Mouse (Mus musculus) stomach, embryonic 14.5 days (tissue): ENCODE data around the gene Itprip. TPM values are rescaled to one million over a fixed set of nuclear protein-coding genes. Genes with fewer than 3 reads are reported as not detected.
A peak's percentile ranks its signal among the peaks of the same experiment; 100 is the strongest.

Experiments
- ATAC-seq: fragments of 200-750 bp; cut with Nextera tagmentation; 2 replicates; pipeline ENCODE4 v1.8.0; 2017; ENCODE audit warnings: low read depth, moderate TSS enrichment; ENCODE audit not compliant: insufficient number of reproducible peaks, insufficient read depth, low FRiP score
- H3K27ac ChIP-seq: fragments of 300-500 bp; sonication (generic); 2 replicates; pipeline ENCODE4 v1.5.1; 2014; ENCODE audit warnings: mild to moderate bottlenecking, low read length, moderate library complexity, mixed read lengths
- H3K27me3 ChIP-seq: fragments of 300-500 bp; sonication (generic); 2 replicates; pipeline ENCODE4 v1.6.1; 2014; ENCODE audit warnings: low read length, control low read depth, mixed read lengths; ENCODE audit not compliant: control insufficient read depth, insufficient read depth
- H3K36me3 ChIP-seq: fragments of 300-500 bp; sonication (generic); 2 replicates; pipeline ENCODE4 v1.6.1; 2014; ENCODE audit warnings: mild to moderate bottlenecking, control low read depth, low read length, moderate library complexity, mixed read lengths; ENCODE audit not compliant: control insufficient read depth, insufficient read depth
- H3K4me1 ChIP-seq: fragments of 300-500 bp; sonication (generic); 2 replicates; pipeline ENCODE4 v1.6.1; 2014; ENCODE audit warnings: low read length, control low read depth, mixed read lengths; ENCODE audit not compliant: control insufficient read depth, insufficient read depth
- H3K4me2 ChIP-seq: fragments of 300-500 bp; sonication (generic); replicated peaks from 2 replicates; pipeline ENCODE4 v1.6.1; 2014; ENCODE audit warnings: low read depth, low read length, control low read depth
- H3K4me3 ChIP-seq: fragments of 300-500 bp; sonication (generic); 2 replicates; pipeline ENCODE4 v1.5.1; 2014; ENCODE audit warnings: low read depth, low read length, control low read depth
- H3K9ac ChIP-seq: fragments of 300-500 bp; sonication (generic); replicated peaks from 2 replicates; pipeline ENCODE4 v1.6.1; 2014; ENCODE audit warnings: low read depth, mild to moderate bottlenecking, control low read depth, low read length, moderate library complexity, mixed read lengths
- H3K9me3 ChIP-seq: fragments of 300-500 bp; sonication (generic); 2 replicates; pipeline ENCODE4 v1.6.1; 2016; ENCODE audit warnings: low read depth, low read length, control low read depth; ENCODE audit not compliant: control insufficient read depth
- WGBS: fragments of 180-500 bp; shearing (Covaris S2); extraction: QIAGEN DNeasy Blood & Tissue Kit; methylation state at CpG from one replicate; pipeline ENCODE4 v1.1.7; 2014; 5-methylcytosine and 5-hydroxymethylcytosine counted together
- polyA plus RNA-seq: library from polyadenylated mRNA; unstranded; fragments of >200 nt; fragmentation: Nextera tagmentation; extraction: Ambion mirVana; gene quantifications from 2 replicates; pipeline ENCODE4 v1.2.1, GENCODE M21; 2014

Itprip gene
- polyA plus RNA-seq, result 9.3 and 11.0 TPM in 2 replicates

DNA sequence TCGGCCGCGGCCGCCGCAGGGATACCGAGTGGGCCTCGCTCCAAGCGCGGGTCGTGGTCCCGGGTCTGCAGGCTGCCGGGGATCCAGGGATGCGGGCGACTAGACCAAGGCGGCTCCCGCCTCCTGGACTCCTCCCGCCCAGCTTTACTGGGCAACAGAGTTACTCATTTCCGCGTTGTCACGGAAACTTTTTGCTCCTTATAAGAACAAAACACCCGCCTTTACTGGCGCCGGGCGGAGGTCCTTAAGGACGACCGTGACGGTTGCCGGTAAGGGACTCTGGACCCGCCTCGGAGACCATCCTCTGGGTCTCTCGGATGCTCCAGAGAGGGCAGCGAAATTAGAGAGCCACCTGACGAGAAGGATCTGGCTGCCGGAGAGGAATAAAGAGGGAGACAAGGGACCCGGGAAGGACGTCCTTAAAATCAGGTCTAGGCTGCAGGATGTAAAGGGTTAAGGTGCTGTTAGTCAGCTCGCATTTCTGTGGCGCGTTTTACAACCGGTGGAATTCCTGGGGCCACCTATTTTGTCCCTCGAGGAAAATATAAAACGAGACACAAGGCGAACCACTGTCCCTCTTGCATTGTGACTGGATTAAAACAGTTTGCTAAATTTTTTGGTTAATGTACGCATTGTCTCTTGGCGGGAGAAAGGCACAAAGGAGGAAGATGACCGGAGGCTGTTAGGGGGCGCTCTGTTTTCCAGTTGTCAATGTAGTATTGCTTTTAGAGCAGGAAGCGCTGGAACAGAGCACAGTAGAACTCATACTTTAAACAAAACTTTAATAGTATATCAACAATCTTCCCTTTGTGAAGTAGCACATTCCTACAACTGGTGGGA lies at the start of gene Itprip, which contains the start of gene Cfap43:
Gene Itprip, minus strand, starts transcription at position 174 of the 840 bp plus-strand sequence.
Gene Cfap43, minus strand, starts transcription at position 162 of the 840 bp plus-strand sequence.
- H3K4me1 ChIP-seq, result peaks cover 18% of the 10 kb centered on the region
- no peaks in the 10 kb centered on the region for H3K36me3 ChIP-seq
- H3K9ac ChIP-seq, result peak within 1 kb of the TSS; percentile 77
- ATAC-seq, result peak; percentile 76
- 0% methylated on average over 48 of the region's 48 CpGs for WGBS
- H3K27ac ChIP-seq, result peak within 1 kb of the TSS; percentile 94
- no peaks in the 10 kb centered on the region for H3K27me3 ChIP-seq
- no peaks in the 10 kb centered on the region for H3K9me3 ChIP-seq
- H3K4me3 ChIP-seq, result peak within 1 kb of the TSS; percentile 88
- H3K4me2 ChIP-seq, result peak within 1 kb of the TSS; percentile 81

DNA sequence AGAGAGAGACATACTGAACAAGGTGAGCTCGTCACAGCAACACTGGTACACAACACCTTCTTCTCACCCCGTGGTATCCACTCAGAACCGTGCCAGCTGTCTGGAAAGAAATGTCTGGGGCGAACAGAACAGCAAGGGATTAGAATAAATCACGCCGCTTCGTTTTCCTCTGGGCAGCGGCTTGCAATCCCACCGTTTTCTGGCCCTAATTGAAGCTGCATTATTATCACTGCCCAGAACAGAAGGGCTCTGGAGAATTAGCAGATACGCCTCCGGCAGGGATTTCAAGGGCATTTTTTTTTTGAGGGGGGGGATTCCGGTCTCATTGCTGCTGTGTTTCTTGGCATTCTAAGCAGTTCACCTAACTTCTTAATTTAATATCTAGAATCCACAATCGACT lies 39.1 kb upstream of the Itprip start:
- 71% methylated on average over 13 of the region's 13 CpGs for WGBS
- no peak for ATAC-seq
- no peaks in the 10 kb centered on the region for H3K36me3 ChIP-seq
- no peak overlapping the region for H3K4me2 ChIP-seq
- H3K27ac ChIP-seq, result no peak overlapping the region
- no peaks in the 10 kb centered on the region for H3K27me3 ChIP-seq
- no peak overlapping the region for H3K9ac ChIP-seq
- no peaks in the 10 kb centered on the region for H3K9me3 ChIP-seq
- H3K4me3 ChIP-seq, result no peak overlapping the region
- H3K4me1 ChIP-seq, result no peaks in the 10 kb centered on the region

DNA sequence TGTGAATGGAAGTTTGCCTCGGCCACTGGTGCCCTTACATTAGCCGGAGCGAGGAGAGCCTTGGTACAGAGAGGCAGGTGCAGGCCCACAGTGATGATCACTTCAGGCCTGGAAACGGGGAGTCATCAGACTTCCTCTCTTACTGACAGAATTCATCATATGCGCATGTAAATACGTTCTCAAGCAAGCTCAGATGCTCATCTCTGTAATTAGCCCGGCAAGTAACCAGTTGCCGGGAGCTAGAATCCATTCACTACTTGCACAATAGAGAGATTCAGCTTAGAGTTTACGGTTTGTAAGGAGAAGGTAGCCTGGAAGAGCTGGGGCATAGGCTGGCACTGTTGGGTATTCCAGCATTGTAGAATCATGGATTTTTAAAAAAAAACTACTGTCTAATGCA lies 34.1 kb upstream of the Itprip start:
- no peak overlapping the region for H3K4me2 ChIP-seq
- WGBS, result 85% methylated on average over 9 of the region's 9 CpGs
- H3K9ac ChIP-seq, result no peak overlapping the region
- no peaks in the 10 kb centered on the region for H3K4me1 ChIP-seq
- H3K9me3 ChIP-seq, result no peaks in the 10 kb centered on the region
- no peak overlapping the region for H3K27ac ChIP-seq
- no peak overlapping the region for H3K4me3 ChIP-seq
- no peaks in the 10 kb centered on the region for H3K27me3 ChIP-seq
- H3K36me3 ChIP-seq, result no peaks in the 10 kb centered on the region
- no peak for ATAC-seq

DNA sequence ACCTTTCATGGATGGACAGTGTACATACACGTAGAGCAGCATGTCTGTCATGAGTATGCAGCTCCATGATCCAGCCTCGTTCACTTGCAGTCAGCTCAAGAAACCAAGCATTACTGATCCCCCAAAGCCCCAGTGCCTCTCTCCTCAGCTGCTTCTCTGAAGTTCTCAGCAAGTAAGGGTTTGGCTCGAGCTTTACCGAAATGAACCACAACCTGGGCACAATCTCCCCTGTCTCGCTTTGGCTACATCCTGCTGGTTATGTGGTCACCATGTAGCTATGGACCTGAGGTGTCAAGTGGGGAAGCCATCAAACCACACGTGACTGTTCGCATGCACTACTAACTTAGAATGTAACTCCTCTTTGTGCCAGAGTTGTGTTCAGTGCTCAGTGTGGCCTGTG lies 31.8 kb upstream of the Itprip start:
- H3K4me1 ChIP-seq, result no peaks in the 10 kb centered on the region
- H3K36me3 ChIP-seq, result no peaks in the 10 kb centered on the region
- ATAC-seq, result no peak
- H3K27me3 ChIP-seq, result no peaks in the 10 kb centered on the region
- no peak overlapping the region for H3K9ac ChIP-seq
- 87% methylated on average over 7 of the region's 7 CpGs for WGBS
- no peak overlapping the region for H3K27ac ChIP-seq
- no peak overlapping the region for H3K4me2 ChIP-seq
- H3K4me3 ChIP-seq, result no peak overlapping the region
- H3K9me3 ChIP-seq, result no peaks in the 10 kb centered on the region

DNA sequence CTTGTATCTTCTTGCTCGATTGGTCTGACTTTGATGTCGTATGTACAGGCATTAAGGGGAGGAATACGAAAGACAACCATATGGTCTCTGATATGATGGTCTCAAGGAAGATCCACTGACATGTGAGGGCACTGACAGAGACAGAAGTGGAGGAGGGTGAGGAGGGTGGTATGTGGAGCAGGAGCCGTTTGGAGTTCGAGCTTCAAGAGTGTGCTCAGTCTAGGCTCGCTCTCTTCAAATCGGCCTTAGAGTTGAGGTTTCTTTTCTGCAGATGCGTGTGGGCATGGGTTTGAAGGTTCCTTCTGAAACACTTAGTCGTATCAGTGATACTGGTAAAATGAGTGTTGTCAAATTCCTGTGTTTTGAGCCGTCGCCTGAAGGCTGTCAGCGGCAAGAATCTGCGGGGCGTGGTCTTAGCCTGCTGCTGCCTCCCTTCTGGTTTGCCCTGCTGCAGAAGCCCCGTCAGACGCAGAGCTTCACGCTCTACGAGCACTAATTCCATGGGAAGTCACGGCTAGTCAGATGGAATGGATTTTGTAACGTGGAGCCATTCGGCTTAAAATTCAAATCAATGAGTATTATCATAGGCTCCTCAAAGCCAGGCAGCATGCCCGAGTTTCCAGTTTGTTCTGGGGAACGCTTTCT lies 27.8 kb upstream of the Itprip start:
- Histone ChIP-seq H3K4me3 (no peak overlapping the region), H3K36me3 (no peaks in the 10 kb centered on the region), H3K9ac (no peak overlapping the region), H3K27me3 (no peaks in the 10 kb centered on the region), H3K4me1 (no peaks in the 10 kb centered on the region), H3K9me3 (no peaks in the 10 kb centered on the region), H3K27ac (no peak overlapping the region), H3K4me2 (no peak overlapping the region)
- WGBS, result 56% methylated on average over 23 of the region's 23 CpGs
- ATAC-seq, result no peak

DNA sequence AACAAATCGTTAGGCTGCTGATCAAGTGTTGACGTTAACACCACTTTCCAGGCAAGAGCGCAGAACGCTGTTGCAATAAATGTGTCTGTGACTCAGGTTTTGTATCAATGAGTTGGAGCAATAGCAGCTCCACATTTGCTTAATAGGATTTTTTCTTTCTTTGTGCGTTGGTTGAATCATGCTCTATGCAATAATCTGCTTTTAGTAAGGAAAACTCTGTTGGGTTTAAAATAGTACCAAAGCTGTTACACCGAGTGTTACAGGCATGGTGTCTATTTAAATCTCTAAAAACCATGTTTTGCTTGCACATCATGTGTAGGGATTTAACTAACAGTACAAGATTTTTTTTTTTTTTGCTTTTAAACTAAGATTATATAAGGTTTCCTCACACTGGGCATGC lies 20.3 kb upstream of the Itprip start:
- no peaks in the 10 kb centered on the region; the same call in 1 of the 2 replicates for H3K27me3 ChIP-seq
- no peaks in the 10 kb centered on the region for H3K4me1 ChIP-seq
- WGBS, result 74% methylated on average over 6 of the region's 6 CpGs
- no peak overlapping the region for H3K27ac ChIP-seq
- no peaks in the 10 kb centered on the region for H3K36me3 ChIP-seq
- no peak overlapping the region for H3K4me2 ChIP-seq
- H3K4me3 ChIP-seq, result no peak overlapping the region
- ATAC-seq, result no peak
- H3K9me3 ChIP-seq, result no peaks in the 10 kb centered on the region
- no peak overlapping the region for H3K9ac ChIP-seq

DNA sequence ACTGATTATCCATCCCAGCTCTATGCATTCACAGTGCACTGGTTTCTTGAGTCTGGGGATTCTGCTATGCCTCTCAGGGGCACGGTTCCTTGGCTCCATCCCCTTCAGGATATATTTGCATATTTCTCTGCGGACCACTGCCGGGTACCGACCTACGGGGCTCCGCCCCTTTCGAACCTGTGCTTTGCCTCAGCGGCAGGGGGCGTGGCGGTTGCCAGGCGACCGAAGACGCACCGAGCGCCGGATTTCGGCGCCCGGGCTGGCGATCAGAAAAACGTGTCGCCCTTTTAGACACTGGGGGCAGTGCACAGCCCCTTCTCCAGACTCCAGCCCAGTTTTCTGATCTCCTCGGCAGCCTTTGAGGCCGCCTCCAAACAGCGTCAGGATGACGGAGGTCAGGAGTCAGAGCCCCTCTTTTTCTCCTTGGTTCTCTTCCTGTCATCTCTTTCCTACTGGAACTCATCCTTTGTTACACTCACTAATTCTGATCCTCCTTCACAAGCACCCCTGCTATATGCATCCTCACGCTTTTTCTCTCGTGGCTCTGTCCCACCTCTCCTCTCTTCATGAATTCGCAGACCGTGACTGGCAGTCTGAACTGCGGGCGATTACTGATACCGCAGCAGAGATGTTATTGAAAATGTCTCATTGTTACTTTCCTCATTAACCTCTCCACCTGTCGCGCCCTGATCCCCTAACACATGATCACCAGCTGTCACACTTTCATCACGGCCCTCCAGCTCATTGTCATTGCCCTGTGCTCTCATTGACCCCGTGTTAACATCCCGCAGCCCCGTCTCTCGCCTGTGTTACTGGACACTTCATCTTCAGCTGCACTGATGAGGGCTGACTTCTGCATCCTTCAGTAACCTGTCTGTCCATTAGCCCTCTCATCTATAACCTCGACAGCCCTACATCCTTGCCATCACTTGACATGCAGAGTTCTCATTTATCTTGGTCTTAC lies 18.6 kb upstream of the Itprip start, which contains the start of gene Cfap58:
Gene Cfap58, plus strand, starts transcription at position 233 of the 964 bp plus-strand sequence.
- H3K4me3 ChIP-seq, result peak within 1 kb of the TSS; percentile 20
- no peaks in the 10 kb centered on the region for H3K36me3 ChIP-seq
- H3K27ac ChIP-seq, result no peak within 1 kb of the TSS
- WGBS, result 7% methylated on average over 41 of the region's 41 CpGs
- H3K4me2 ChIP-seq, result peak within 1 kb of the TSS; percentile 46
- ATAC-seq, result peak; percentile 77; the same call in 1 of the 2 replicates
- H3K9me3 ChIP-seq, result no peaks in the 10 kb centered on the region
- H3K9ac ChIP-seq, result no peak within 1 kb of the TSS
- no peaks in the 10 kb centered on the region for H3K4me1 ChIP-seq
- no peaks in the 10 kb centered on the region; the same call in 1 of the 2 replicates for H3K27me3 ChIP-seq

DNA sequence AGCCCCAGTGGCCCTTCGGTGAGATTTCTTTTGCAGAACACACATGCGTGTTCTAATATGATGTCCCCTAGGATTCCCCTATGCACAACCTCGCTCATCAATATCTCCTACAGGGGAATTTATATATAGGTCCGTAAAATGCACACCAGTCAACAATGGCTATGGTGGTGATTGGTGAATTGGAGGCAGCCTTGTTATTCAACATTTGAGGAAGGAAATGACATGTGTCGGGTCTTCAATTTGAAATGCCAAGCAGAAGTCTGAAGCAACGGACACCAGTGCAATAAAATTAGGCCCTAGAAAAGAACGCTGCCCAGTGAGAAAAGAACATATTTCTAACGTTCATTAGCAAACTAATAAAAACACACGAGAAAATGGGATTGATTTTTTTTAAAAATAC lies 17.8 kb upstream of the Itprip start:
- Histone ChIP-seq H3K36me3 (no peaks in the 10 kb centered on the region), H3K4me2 (peak overlapping the region; percentile 46), H3K4me3 (no peak overlapping the region), H3K9me3 (no peaks in the 10 kb centered on the region), H3K27me3 (no peaks in the 10 kb centered on the region; the same call in 1 of the 2 replicates), H3K4me1 (no peaks in the 10 kb centered on the region), H3K9ac (no peak overlapping the region), H3K27ac (no peak overlapping the region)
- ATAC-seq, result no peak
- WGBS, result 69% methylated on average over 9 of the region's 9 CpGs
